Mouse (Mus musculus) CH12.LX (cell line): ENCODE data around the gene Agxt2. TPM values are rescaled to one million over a fixed set of nuclear protein-coding genes. Genes with fewer than 3 reads are reported as not detected.

Source experiments
- DNase-seq: peaks from one replicate; pipeline ENCODE4 v3.0.0-alpha.2; 2013; ENCODE audit errors: extremely low read depth
- H3K27ac ChIP-seq: 2 replicates; pipeline ENCODE4 v1.5.1; 2012; ENCODE audit warnings: low read depth, mild to moderate bottlenecking, control low read depth, moderate library complexity; ENCODE audit not compliant: insufficient read depth
- H3K27me3 ChIP-seq: replicated peaks from 2 replicates; pipeline ENCODE3; 2012; ENCODE audit warnings: inconsistent platforms
- H3K36me3 ChIP-seq, 2 experiments: replicated peaks in 1 of 2; 2 replicates each; pipeline versions ENCODE3 to v1.6.1; 2012; ENCODE audit warnings: inconsistent platforms in 1 of 2, low read length in 1 of 2, mild to moderate bottlenecking in 1 of 2, mixed read lengths in 1 of 2, moderate library complexity in 1 of 2; ENCODE audit not compliant: control insufficient read depth in 1 of 2, insufficient read depth in 1 of 2
- H3K4me1 ChIP-seq, 2 experiments: 2 replicates each; pipeline ENCODE4 v1.6.1; 2012; ENCODE audit warnings: inconsistent platforms in 1 of 2, moderate library complexity in 1 of 2; ENCODE audit not compliant: insufficient read depth in 2 of 2, control insufficient read depth in 1 of 2
- H3K4me2 ChIP-seq: 2 replicates; pipeline ENCODE4 v1.6.1; 2012; ENCODE audit warnings: low read depth, mild to moderate bottlenecking, control low read depth; ENCODE audit not compliant: poor library complexity, insufficient read depth, severe bottlenecking
- H3K4me3 ChIP-seq, 3 experiments: fragments of 150-350 bp in 1 of 3; sonication (generic) in 1 of 3; replicated peaks in 1 of 3; 2 replicates each; pipeline versions ENCODE3 to v1.5.1; 2011 to 2012; ENCODE audit warnings: low read depth in 2 of 3, low read length in 2 of 3, mild to moderate bottlenecking in 2 of 3, moderate library complexity in 2 of 3, control low read depth in 1 of 3, improper control_type of control experiment in 1 of 3, inconsistent platforms in 1 of 3, mixed read lengths in 1 of 3; ENCODE audit not compliant: poor library complexity in 1 of 3
- H3K79me2 ChIP-seq: replicated peaks from 2 replicates; pipeline ENCODE4 v1.6.1; 2012; ENCODE audit warnings: mild to moderate bottlenecking, moderate library complexity; ENCODE audit not compliant: control insufficient read depth, poor library complexity, insufficient read depth, severe bottlenecking; ENCODE audit errors: extremely low read depth
- H3K9ac ChIP-seq: 2 replicates; pipeline ENCODE4 v1.6.1; 2012; ENCODE audit warnings: low read depth, mild to moderate bottlenecking, control low read depth, moderate library complexity; ENCODE audit not compliant: insufficient read depth
- H3K9me3 ChIP-seq: replicated peaks from 2 replicates; pipeline ENCODE3; 2012; ENCODE audit warnings: low read length, inconsistent platforms, mixed read lengths
- BHLHE40 ChIP-seq: IDR thresholded peaks from 2 replicates; pipeline ENCODE4 v1.6.1; 2011; ENCODE audit warnings: mild to moderate bottlenecking, low read depth, low read length, improper control_type of control experiment
- CTCF ChIP-seq, 2 experiments: IDR thresholded peaks in 1 of 2; conservative IDR thresholded peaks in 1 of 2; 2 replicates each; pipeline ENCODE4 v1.5.1; 2011 to 2012; ENCODE audit warnings: low read depth in 2 of 2, low read length in 2 of 2, improper control_type of control experiment in 1 of 2, inconsistent platforms in 1 of 2, mild to moderate bottlenecking in 1 of 2, moderate library complexity in 1 of 2
- E2F4 ChIP-seq: IDR thresholded peaks from 2 replicates; pipeline ENCODE4 v1.6.1; 2011; ENCODE audit warnings: low read depth, low read length, improper control_type of control experiment; ENCODE audit not compliant: insufficient replicate concordance
- ELF1 ChIP-seq: IDR thresholded peaks from 2 replicates; pipeline ENCODE4 v1.6.1; 2014; ENCODE audit warnings: low read depth, mild to moderate bottlenecking, inconsistent platforms, low read length, improper control_type of control experiment
- EP300 ChIP-seq: IDR thresholded peaks from 2 replicates; pipeline ENCODE4 v1.6.1; 2011; ENCODE audit warnings: low read length, improper control_type of control experiment
- ETS1 ChIP-seq: conservative IDR thresholded peaks from 2 replicates; pipeline ENCODE4 v1.6.1; 2012; ENCODE audit warnings: low read depth, mild to moderate bottlenecking, inconsistent platforms, low read length, improper control_type of control experiment, moderate library complexity
- GABPA ChIP-seq: IDR thresholded peaks from 2 replicates; pipeline ENCODE4 v1.6.1; 2012; ENCODE audit warnings: low read depth, low read length, improper control_type of control experiment, inconsistent platforms; ENCODE audit not compliant: insufficient replicate concordance
- HCFC1 ChIP-seq: IDR thresholded peaks from 2 replicates; pipeline ENCODE4 v1.6.1; 2012; ENCODE audit warnings: low read depth, mild to moderate bottlenecking, inconsistent platforms, low read length, improper control_type of control experiment
- JUN ChIP-seq: IDR thresholded peaks from 2 replicates; pipeline ENCODE4 v1.6.1; 2011; ENCODE audit warnings: low read depth, mild to moderate bottlenecking, low read length, improper control_type of control experiment, moderate library complexity; ENCODE audit not compliant: insufficient read depth
- JUND ChIP-seq: conservative IDR thresholded peaks from 2 replicates; pipeline ENCODE4 v1.6.1; 2011; ENCODE audit warnings: low read depth, low read length, improper control_type of control experiment
- KAT2A ChIP-seq: IDR thresholded peaks from 2 replicates; pipeline ENCODE4 v1.6.1; 2012; ENCODE audit warnings: low read length, improper control_type of control experiment, inconsistent platforms; ENCODE audit not compliant: insufficient replicate concordance
- MAFK ChIP-seq: IDR thresholded peaks from 2 replicates; pipeline ENCODE4 v1.6.1; 2011; ENCODE audit warnings: low read length, improper control_type of control experiment; ENCODE audit not compliant: insufficient replicate concordance
- MAX ChIP-seq: IDR thresholded peaks from 2 replicates; pipeline ENCODE4 v1.6.1; 2011; ENCODE audit warnings: low read length, improper control_type of control experiment
- MAZ ChIP-seq: IDR thresholded peaks from 2 replicates; pipeline ENCODE4 v1.6.1; 2012; ENCODE audit warnings: low read depth, mild to moderate bottlenecking, inconsistent platforms, low read length, improper control_type of control experiment, moderate library complexity
- MEF2A ChIP-seq: IDR thresholded peaks from 2 replicates; pipeline ENCODE4 v1.6.1; 2014; ENCODE audit warnings: low read depth, mild to moderate bottlenecking, inconsistent platforms, low read length, improper control_type of control experiment, borderline replicate concordance
- MXI1 ChIP-seq: IDR thresholded peaks from 2 replicates; pipeline ENCODE4 v1.6.1; 2011; ENCODE audit warnings: mild to moderate bottlenecking, low read depth, low read length, improper control_type of control experiment
- MYC ChIP-seq: IDR thresholded peaks from 2 replicates; pipeline ENCODE4 v1.6.1; 2011; ENCODE audit warnings: low read depth, mild to moderate bottlenecking, improper control_type of control experiment, low read length
- NELFE ChIP-seq: IDR thresholded peaks from 2 replicates; pipeline ENCODE4 v1.6.1; 2011; ENCODE audit warnings: low read depth, low read length, improper control_type of control experiment
- PAX5 ChIP-seq: IDR thresholded peaks from 2 replicates; pipeline ENCODE4 v1.6.1; 2012; ENCODE audit warnings: low read length, inconsistent platforms, mixed read lengths
- POLR2A ChIP-seq: IDR thresholded peaks from 2 replicates; pipeline ENCODE4 v1.6.1; 2011; ENCODE audit warnings: low read depth, mild to moderate bottlenecking, improper control_type of control experiment, low read length
- POLR2AphosphoS2 ChIP-seq: IDR thresholded peaks from 2 replicates; pipeline ENCODE4 v1.6.1; 2011; ENCODE audit warnings: low read depth, low read length, improper control_type of control experiment
- RAD21 ChIP-seq: IDR thresholded peaks from 2 replicates; pipeline ENCODE4 v1.6.1; 2011; ENCODE audit warnings: low read depth, mild to moderate bottlenecking, low read length, improper control_type of control experiment, moderate library complexity
- RCOR1 ChIP-seq: conservative IDR thresholded peaks from 2 replicates; pipeline ENCODE4 v1.6.1; 2012; ENCODE audit warnings: low read depth, mild to moderate bottlenecking, inconsistent platforms, low read length, improper control_type of control experiment
- SIN3A ChIP-seq: IDR thresholded peaks from 2 replicates; pipeline ENCODE4 v1.6.1; 2012; ENCODE audit warnings: low read length, improper control_type of control experiment, inconsistent platforms
- SMC3 ChIP-seq: IDR thresholded peaks from 2 replicates; pipeline ENCODE4 v1.6.1; 2011; ENCODE audit warnings: low read depth, low read length, improper control_type of control experiment
- TBP ChIP-seq: conservative IDR thresholded peaks from 2 replicates; pipeline ENCODE4 v1.6.1; 2011; ENCODE audit warnings: low read depth, low read length, improper control_type of control experiment
- USF1 ChIP-seq: IDR thresholded peaks from 2 replicates; pipeline ENCODE4 v1.6.1; 2014; ENCODE audit warnings: low read depth, mild to moderate bottlenecking, inconsistent platforms, low read length, improper control_type of control experiment
- USF2 ChIP-seq: conservative IDR thresholded peaks from 2 replicates; pipeline ENCODE4 v1.6.1; 2011; ENCODE audit warnings: low read depth, low read length, improper control_type of control experiment
- ZC3H11A ChIP-seq: IDR thresholded peaks from 2 replicates; pipeline ENCODE4 v1.6.1; 2012; ENCODE audit warnings: low read depth, mild to moderate bottlenecking, inconsistent platforms, low read length, improper control_type of control experiment
- ZKSCAN1 ChIP-seq: IDR thresholded peaks from 2 replicates; pipeline ENCODE4 v1.6.1; 2012; ENCODE audit warnings: low read depth, inconsistent platforms, low read length, improper control_type of control experiment, borderline replicate concordance
- ZMIZ1 ChIP-seq: IDR thresholded peaks from 2 replicates; pipeline ENCODE4 v1.6.1; 2012; ENCODE audit warnings: low read depth, mild to moderate bottlenecking, inconsistent platforms, low read length, improper control_type of control experiment
- ZNF384 ChIP-seq: IDR thresholded peaks from 2 replicates; pipeline ENCODE4 v1.6.1; 2012; ENCODE audit warnings: low read depth, low read length, improper control_type of control experiment, inconsistent platforms
- dilution Hi-C: fragments of 300-500 bp; cut with MboI; formaldehyde crosslinking; loops from 2 replicates; pipeline ENCODE4 v1.14.3; 2020; ENCODE audit warnings: low sequenced_read_pairs; ENCODE audit not compliant: extremely low pct_unique_long_range_greater_than_20kb, extremely low pct_ligation_motif_present
- in situ Hi-C: fragments of 300-500 bp; cut with MboI; formaldehyde crosslinking; loops from 3 replicates; pipeline ENCODE4 v1.14.3; 2019; ENCODE audit warnings: low sequenced_read_pairs, low pct_ligation_motif_present, low pct_unique_long_range_greater_than_20kb, mixed read lengths
- polyA plus RNA-seq: library from polyadenylated mRNA; unstranded; fragments of >175 nt; gene quantifications from 2 replicates; pipeline ENCODE4 v1.2.1, GENCODE M21; 2012; ENCODE audit warnings: low read depth; ENCODE audit not compliant: insufficient read length
- total RNA-seq, 2 experiments: library from RNA; depleted of rRNA; stranded (reverse); fragments of 300-350 nt in 1 of 2; fragments of >200 nt in 1 of 2; gene quantifications; 2 replicates each; pipeline ENCODE4 v1.2.3; 2012 to 2014

The Agxt2 gene
- total and polyA plus RNA-seq, 3 experiments, result 0.14 TPM; not detected in 2

DNA sequence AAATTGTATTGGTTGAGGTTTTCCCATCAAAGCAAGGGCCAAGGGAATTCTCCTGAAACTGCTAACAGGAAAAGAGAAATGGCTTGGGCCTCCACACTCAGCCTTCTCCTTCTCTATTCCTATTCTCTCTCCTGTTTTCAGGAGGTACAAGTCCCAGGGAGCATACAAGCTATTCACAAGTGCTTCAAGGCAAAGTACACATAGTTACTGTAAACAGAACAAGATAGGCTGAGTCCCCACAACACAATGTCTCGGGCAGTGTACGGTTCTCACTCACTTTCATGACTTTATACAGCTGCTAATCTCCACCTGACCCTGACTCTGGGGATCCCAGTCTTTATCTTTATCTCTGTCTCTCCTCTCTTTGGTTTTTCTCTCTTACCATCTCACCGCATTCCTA is 17.1 kb downstream of the Agxt2 start:
- Histone ChIP-seq H3K4me3 (no peak overlapping the region), H3K36me3 (no peaks in the 10 kb centered on the region), H3K27ac (no peak overlapping the region), H3K4me1 (peaks cover 0 to 15% of the 10 kb centered on the region in 2 experiments; a peak in 2 of 4 replicates), H3K79me2 (no peaks in the 10 kb centered on the region), H3K9me3 (no peaks in the 10 kb centered on the region), H3K9ac (no peak overlapping the region), H3K27me3 (no peaks in the 10 kb centered on the region), H3K4me2 (no peak overlapping the region)
- dilution Hi-C loops (no loop called here), in situ Hi-C loops (no loop called here)
- no peak for DNase-seq
- TF ChIP-seq MAX (no peak), JUN (no peak), RCOR1 (no peak), POLR2A (no peak), POLR2AphosphoS2 (no peak)

DNA sequence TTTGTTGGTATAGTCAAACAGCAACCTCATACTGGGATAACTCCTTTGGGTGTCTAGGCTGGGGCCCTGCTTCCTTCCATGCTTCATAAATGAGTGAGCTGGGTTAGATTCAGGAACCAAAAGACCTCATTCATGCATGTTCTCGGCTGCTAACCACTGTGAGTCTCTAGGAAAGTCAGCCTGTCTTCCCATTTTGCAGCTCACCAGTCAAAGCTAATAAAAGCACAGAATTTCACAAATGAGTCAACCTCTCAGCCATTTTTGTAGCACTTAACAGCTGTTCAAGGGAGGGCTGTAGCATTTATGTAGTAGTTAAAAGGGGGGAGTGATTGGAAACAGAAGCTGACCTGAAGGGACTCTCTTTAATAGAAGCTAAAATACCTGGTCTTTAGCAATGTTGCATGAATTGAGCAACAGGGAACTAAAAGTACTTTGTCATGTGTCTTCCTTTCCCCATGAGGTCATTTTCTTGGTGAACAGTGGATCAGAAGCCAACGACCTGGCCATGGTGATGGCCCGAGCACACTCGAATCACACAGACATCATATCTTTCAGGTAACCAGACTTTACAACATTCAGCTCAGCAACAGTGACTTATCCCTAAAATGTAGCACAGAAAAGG is 20.1 kb downstream of the Agxt2 start:
- Histone ChIP-seq H3K4me1 (peaks cover 0 to 15% of the 10 kb centered on the region in 2 experiments; a peak in 2 of 4 replicates), H3K9ac (no peak overlapping the region), H3K4me3 (no peak overlapping the region), H3K79me2 (no peaks in the 10 kb centered on the region), H3K27me3 (no peaks in the 10 kb centered on the region), H3K9me3 (no peaks in the 10 kb centered on the region), H3K36me3 (no peaks in the 10 kb centered on the region), H3K27ac (no peak overlapping the region), H3K4me2 (0 out of 2 replicates have a peak overlapping the region, but pooled peaks have one; percentile 1)
- DNase-seq, result peak; percentile 58
- dilution Hi-C loops, result no loop called here
- in situ Hi-C loops, result no loop called here
- TF ChIP-seq E2F4 (no peak), RAD21 (no peak; the same call in 1 of the 2 replicates), CTCF (conservative IDR thresholded peaks at IDR 0.05 in 1 of 2, IDR thresholded peaks at IDR 0.05 in 1 of 2; ENCODE audit: low read depth in 2 of 2, low read length in 2 of 2) (no peak), KAT2A (no peak), POLR2AphosphoS2 (no peak), BHLHE40 (no peak; the same call in 1 of the 2 replicates), MEF2A (peak; percentile 79), USF2 (no peak), ZNF384 (no peak), MAX (0 out of 2 replicates have a peak, but pooled peaks have one; percentile 32), MXI1 (no peak), MAFK (0 out of 2 replicates have a peak, but pooled peaks have one; percentile 3), MYC (peak; percentile 43; the same call in 1 of the 2 replicates), GABPA (no peak), TBP (no peak), ZMIZ1 (no peak), ETS1 (0 out of 2 replicates have a peak, but pooled peaks have one; percentile 43), ZC3H11A (no peak), ELF1 (no peak), NELFE (no peak), USF1 (no peak), ZKSCAN1 (no peak), JUND (no peak; the same call in 1 of the 2 replicates), SMC3 (no peak), HCFC1 (no peak), PAX5 (no peak), EP300 (peak; percentile 76), MAZ (no peak), JUN (no peak; the same call in 1 of the 2 replicates), SIN3A (0 out of 2 replicates have a peak, but pooled peaks have one; percentile 44)
